Mouse (Mus musculus) left cerebral cortex, adult 9 months (tissue): ENCODE data around the gene Ap2a2.
"Not testable (repeated sequence)": the region's sequence is repeated elsewhere in the genome, so short reads cannot be mapped to it uniquely, and the experiment has no call there.

Experiments used
- DNase-seq, 2 experiments: peaks; one replicate each; pipeline ENCODE4 v3.0.0; 2022; ENCODE audit warnings: low spot score in 2 of 2

The Ap2a2 gene

GRCm38 (mm10) chr7:141559726-141560325 is 2.1 kb upstream of the Ap2a2 start:
- no peak for DNase-seq

DNA sequence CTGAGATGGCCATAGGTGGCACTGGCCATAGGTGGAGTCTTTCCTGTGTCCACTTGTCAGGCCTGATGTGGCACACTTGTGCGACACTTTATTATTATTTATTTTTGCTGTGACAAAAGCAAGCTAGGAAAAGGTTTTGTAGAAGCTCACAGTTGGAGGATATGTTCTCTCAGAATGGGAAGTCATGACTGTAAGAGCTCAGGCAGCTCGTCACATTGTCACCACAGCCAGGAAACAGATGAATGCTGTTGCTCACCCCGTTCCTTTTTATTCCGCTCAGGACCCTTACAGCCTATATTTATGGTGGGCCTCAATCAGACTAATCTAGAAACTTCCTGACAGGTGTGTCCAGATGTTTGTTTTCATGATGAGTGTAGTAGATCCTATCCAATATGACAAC is 1.5 kb upstream of the Ap2a2 start:
- DNase-seq: no peak

DNA sequence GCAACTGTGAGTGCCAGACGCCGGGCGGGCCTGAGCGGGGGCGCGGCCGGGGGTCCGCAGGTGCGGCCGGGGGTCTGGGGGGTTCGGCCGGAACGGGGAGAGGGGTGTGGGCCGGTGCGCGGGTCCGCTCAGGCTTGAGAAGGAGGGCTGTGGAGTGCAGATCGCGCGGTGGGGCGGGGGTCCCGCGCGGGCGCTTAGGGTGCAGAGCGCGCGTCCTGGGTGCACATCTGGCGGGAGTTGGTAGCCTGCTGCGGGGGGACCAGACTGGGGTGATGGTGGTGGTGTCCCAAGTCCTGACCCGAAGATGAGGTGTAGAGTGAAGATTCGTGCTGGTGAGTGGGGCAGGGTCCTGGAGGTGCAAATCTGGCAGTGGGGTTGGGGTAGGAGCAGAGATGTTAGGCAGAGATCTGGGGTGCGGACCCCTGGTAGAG is 463 bp downstream of the Ap2a2 start:
- DNase-seq: no peak

- DNase-seq: peak in 1 of 2 experiments; percentile 52
Observed at GRCm38 (mm10) chr7:141562852-141563427, 967 bp downstream of the Ap2a2 start.

DNA sequence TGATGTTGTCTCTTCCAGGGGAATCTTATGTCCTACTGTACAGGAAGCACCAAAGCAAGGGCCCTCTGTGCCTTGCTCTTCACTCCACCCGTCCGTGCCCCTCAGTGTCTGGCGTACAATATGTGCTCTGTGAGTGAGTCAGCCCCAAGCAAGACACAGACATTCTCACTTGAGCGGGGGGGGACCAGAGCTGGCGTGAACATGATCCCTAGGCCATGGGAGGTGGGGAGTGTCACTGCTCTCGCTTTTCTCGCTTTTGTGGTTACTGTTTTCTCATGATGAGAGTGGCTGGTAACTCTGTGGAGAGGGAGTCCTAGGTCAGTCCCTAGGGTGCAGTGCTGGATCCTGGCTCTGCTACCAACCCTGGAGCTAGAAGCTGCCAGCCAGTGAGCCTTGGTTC is 2.6 kb downstream of the Ap2a2 start:
- DNase-seq: no peak

GRCm38 (mm10) chr7:141566587-141566986 is 4.6 kb downstream of the Ap2a2 start:
- no peak for DNase-seq

DNA sequence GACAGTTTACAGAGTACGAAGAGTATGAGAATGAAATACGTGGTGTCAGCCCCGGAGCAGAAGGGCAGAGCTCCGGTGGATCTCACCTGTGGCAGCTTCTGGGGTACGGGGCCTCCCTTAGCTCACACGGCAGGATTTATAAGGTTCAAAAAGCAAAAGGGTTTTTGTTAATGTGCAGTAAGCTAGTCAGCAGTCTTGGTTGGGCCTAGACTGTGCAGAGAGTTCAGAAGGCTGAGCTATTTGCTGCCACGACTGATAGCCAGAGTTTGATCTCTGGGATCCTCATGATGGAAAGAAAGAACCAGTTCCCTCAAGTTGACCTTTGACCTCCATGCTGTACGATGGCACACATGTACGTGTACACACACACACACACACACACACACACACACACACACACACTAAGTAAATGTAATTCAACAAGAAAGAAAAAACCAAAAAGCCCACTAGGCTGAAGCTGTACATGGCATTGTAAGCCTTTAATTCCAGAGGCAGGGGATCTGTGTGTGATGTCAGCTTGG is 7.4 kb downstream of the Ap2a2 start:
- no peak for DNase-seq

DNA sequence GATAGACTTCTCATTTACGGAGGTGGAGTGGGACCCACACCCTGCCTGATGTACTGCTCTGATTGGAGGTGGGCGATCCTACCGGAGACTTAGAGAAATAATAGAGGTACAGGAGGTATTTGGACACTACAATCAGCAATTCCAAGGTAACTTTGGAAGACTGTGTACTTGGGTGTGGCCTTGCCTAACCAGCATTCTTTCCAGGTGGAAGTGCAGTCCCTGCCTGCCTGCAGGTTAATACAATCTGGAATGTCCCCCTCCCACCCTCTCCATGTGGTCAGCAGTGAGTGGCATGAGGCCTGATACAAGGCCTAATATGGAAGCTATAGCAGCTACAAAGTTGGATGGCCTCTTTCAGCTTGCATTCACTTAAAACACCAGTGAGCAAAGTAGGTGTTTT is 7.9 kb downstream of the Ap2a2 start:
- DNase-seq: no peak

GRCm38 (mm10) chr7:141570625-141571295 is 8.8 kb downstream of the Ap2a2 start:
- no peak for DNase-seq

DNA sequence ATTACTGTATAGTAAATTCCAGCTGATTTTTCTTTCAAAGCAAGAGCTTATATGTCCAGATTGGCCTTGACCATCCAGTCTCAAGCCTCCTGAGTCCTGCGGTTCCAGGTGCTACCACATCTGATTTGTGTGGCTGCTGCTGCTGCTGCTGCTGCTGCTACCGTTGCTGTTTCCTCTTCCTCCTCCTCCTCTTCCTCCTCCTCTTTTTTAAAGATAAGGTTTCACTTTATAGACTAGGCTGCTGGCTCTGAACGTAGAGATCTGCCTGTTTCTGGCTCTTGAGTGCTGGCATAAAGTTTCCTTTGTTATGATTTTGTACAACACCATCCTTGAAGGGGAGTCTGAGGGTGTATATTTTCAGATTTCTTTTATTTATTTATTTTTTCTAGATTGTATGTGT is 12.1 kb downstream of the Ap2a2 start:
- no peak for DNase-seq

GRCm38 (mm10) chr7:141575481-141575880 is 13.5 kb downstream of the Ap2a2 start:
- DNase-seq: no peak

DNA sequence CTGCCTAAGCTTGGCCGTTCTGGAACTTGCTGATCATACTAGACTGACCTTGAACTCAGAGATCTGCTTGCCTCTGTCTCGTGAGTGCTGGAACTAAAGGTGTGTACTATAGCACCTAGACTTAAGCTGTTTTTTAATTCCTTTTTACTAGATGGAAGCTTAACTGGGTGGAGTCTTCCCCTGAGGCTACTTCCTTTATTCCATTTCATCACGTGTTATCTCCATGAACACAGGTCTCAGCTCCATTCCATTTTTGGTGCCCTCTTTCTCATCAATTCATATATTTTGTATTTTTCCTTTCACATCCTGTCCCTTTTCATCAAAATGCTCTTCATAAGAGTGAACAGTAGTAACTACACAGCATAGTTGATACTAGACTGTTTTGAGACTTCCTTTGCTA is 15.8 kb downstream of the Ap2a2 start:
- DNase-seq: no peak

- DNase-seq: no peak
Observed at GRCm38 (mm10) chr7:141578511-141578910, 16.5 kb downstream of the Ap2a2 start.

GRCm38 (mm10) chr7:141578943-141579342 is 17.0 kb downstream of the Ap2a2 start:
- DNase-seq: no peak

DNA sequence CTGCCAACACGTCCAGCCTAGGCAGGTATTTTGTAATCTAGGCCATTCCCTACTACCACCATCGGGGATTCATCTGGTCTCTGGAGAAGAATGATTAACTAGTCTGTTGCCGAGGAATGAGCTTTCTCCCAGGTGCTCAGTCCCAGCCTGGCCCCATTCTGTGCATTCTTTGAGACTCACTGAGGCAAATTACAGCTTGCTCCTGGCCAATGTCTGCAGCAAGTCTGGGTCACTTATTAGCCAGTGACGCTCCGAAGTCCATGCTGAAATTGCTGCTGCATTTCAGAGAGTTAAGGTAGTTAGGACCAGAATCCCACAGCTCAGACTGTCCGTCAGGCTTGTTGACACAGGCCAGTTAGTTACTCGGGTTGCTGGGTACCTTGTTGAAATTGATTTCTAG is 19.4 kb downstream of the Ap2a2 start:
- DNase-seq: no peak

DNA sequence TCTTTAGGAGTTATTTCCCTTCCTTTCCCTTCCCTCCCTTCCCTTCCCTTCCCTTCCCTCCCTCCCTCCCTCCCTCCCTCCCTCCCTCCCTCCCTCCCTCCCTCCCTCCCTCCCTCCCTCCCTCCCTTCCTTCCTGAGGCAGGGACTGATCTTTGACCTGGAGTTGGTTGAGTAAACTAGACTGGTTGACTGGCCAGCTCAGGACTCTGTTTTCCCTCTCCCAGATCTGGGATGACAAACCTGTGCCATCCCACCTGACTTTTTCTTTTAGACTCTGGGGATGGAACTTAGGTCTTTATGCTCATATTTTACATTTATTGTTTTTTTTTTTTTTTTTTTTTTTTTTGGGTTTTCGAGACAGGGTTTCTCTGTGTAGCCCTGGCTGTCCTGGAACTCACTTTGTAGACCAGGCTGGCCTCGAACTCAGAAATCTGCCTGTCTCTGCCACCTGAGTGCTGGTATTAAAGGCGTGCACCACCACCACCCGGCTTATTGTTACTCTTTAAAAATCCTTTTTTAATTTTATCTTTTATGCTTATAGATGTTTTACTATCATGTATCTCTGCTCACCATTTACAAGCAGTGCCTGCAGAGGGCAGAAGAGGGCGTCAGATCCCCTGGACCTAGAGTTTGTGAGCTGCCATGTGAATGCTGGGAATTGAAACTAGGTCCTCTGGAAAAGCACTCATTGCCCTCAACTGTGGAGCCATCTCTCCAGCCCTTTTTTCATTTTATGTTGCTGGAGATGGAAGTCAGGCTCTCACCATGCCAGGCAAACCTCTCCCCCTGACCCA is 22.3 kb downstream of the Ap2a2 start:
- DNase-seq: no peak

DNA sequence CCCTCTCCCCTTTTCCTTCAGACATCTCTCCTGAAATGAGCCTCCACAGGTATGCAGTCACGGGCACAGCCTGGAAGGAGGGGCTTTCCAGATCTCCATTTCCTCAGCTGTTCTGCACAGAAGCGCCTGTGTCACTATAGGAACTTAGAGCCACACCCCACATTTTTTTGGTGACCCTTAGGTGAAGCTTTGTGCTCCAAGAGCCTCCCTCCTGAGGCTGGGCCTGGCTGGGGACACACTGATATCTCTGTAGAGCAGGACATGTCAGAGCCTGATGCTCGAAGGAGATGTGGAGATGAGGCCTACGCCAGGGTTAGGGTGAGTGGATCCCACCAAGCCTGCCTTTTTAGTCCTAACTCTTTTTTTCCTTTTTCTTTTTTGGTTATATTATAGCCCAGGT is 23.3 kb downstream of the Ap2a2 start:
- DNase-seq: no peak

DNA sequence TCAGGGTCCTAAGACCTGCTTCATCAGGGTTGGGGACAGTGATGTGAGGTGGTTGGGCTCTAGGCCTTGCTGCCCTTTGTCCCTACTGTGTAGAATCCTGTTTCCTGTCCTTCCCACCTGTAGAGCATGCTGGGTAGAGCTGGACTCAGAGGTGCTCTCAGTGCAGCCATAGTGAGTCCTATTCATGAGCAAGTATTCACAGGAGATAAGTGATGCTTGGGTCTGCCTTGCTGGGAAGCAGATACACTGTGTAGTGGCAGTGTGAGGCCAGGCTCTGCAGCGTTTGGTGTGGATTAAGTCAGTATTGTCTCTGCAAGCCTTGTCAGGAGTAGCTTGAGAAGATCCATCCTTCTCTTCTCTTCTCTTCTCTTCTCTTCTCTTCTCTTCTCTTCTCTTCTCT is 23.9 kb downstream of the Ap2a2 start:
- no peak for DNase-seq

- no peak for DNase-seq
Observed at GRCm38 (mm10) chr7:141588890-141589289, 26.9 kb downstream of the Ap2a2 start.

DNA sequence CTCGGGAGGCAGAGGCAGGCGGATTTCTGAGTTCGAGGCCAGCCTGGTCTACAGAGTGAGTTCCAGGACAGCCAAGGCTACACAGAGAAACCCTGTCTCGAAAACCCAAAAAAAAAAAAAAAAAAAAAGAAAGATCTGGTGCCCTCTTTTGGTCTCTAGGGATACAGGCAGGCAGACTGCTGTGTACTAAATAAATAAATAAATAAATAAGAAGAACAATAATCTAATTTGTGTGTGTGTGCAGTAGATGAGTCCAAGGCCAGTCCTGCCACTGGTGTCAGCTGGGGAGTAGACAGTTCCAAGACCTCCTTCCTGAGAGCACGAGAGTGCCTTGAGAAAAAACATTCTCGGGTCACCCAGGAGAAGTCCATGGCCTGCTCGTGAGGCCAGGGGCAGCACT is 28.3 kb downstream of the Ap2a2 start:
- not testable (repeated sequence) for DNase-seq

DNA sequence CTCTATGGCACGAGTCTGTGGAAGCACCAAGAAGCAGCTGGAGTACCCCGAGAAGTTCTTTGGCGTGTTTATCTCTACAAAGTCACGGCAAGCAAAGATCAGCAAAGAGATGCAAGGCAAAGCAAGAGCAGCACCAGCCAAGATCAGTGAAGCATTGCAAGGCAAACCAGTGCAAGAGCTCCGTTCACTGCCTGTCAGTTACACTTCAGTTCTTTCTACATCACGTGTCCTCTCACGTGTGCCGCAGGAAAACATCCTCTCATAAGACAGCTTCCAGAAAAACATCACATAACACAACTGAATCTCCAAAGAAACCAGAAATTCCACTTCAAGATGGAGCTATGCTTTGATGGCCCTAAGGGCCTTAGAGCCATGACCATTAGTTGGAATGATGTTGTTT is 29.0 kb downstream of the Ap2a2 start:
- DNase-seq: no peak

GRCm38 (mm10) chr7:141592096-141592495 is 30.1 kb downstream of the Ap2a2 start:
- no peak for DNase-seq
